Mouse (Mus musculus) testis, adult 2 months (tissue): ENCODE results near the gene Foxn3.

Experiments used
- CTCF ChIP-seq: fragments of 200-500 bp; IDR thresholded peaks from 2 replicates; pipeline ENCODE4 v1.5.1; 2012; ENCODE audit warnings: low read depth, mild to moderate bottlenecking, inconsistent platforms, low read length, moderate library complexity; ENCODE audit not compliant: control insufficient read depth, insufficient read depth, insufficient replicate concordance
- POLR2A ChIP-seq: fragments of 200-500 bp; IDR thresholded peaks from 2 replicates; pipeline ENCODE4 v1.6.1; 2012; ENCODE audit warnings: low read depth, mild to moderate bottlenecking, inconsistent platforms, low read length, moderate library complexity; ENCODE audit not compliant: control insufficient read depth

DNA sequence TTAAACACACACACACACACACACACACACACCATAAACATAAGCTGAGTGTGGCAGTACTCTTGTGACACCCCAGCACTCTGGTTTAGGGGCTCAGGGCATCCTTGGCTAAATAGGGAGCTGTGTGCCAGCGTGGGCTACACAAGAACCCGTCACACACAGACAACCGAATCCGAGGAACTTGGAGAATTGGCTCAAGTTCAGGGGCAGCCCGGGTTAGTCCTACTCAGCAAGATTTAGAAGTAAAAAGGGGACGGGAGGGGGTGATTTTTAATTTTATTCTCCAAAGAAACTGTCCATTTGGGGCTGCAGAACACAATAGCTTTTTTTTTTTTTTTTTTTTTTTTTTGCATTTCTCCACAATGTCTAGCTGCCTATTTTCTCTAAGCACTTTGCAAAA is 332.1 kb downstream of the Foxn3 start:
- TF ChIP-seq POLR2A (no peak), CTCF (no peak)
